Mouse (Mus musculus) B cell, adult (primary cell): ENCODE measurements around the gene Olfr1269. TPM values are rescaled to one million over a fixed set of nuclear protein-coding genes. Genes with fewer than 3 reads are reported as not detected.

Experiments used
- total RNA-seq: library from RNA; stranded (reverse); gene quantifications from 4 replicates; pipeline ENCODE4 v1.2.4, GENCODE M21; 2023; ENCODE audit not compliant: inconsistent age

Olfr1269 gene
- total RNA-seq: not detected in 4 replicates

GRCm38 (mm10) chr2:90121312-90121711, at the start of gene Olfr1269:
Gene Olfr1269, minus strand, starts transcription at chr2:90121412.

GRCm38 (mm10) chr2:90152991-90153390, 31.8 kb upstream of the Olfr1269 start, which contains the start of gene Olfr1270:
Gene Olfr1270, minus strand, starts transcription at chr2:90153091.

GRCm38 (mm10) chr2:90142196-90142595, 21.0 kb upstream of the Olfr1269 start, which contains the start of gene Olfr32:
Gene Olfr32, minus strand, starts transcription at chr2:90142296.

Other genes with a start within 250 kb of the Olfr1269 start
- gene Olfr1257, start 243.0 kb downstream of the Olfr1269 start, total RNA-seq: not detected in 4 replicates
- not detected in 4 replicates for gene Olfr1258, start 194.1 kb downstream of the Olfr1269 start, total RNA-seq
- gene Olfr1259, start 172.7 kb downstream of the Olfr1269 start, total RNA-seq: not detected in 4 replicates
- gene Olfr1260, start 147.1 kb downstream of the Olfr1269 start, total RNA-seq: not detected in 4 replicates
- gene Olfr1261, start 130.2 kb downstream of the Olfr1269 start, total RNA-seq: not detected in 4 replicates
- gene Olfr1262, start 121.3 kb downstream of the Olfr1269 start, total RNA-seq: not detected in 4 replicates
- gene Olfr1263, start 109.3 kb downstream of the Olfr1269 start, total RNA-seq: not detected in 4 replicates
- gene Olfr1264, start 95.8 kb downstream of the Olfr1269 start, total RNA-seq: not detected in 4 replicates
- not detected in 4 replicates for gene Olfr1265, start 86.1 kb downstream of the Olfr1269 start, total RNA-seq
- gene Olfr140, start 57.8 kb downstream of the Olfr1269 start, total RNA-seq: not detected in 4 replicates
- gene Olfr32, start 20.9 kb upstream of the Olfr1269 start, total RNA-seq: not detected in 4 replicates
- gene Olfr1270, start 31.7 kb upstream of the Olfr1269 start, total RNA-seq: not detected in 4 replicates
- gene Olfr1506, start 103.1 kb upstream of the Olfr1269 start, total RNA-seq: 0.26 to 0.27 TPM in 2 of 4 replicates, not detected in the others
- not detected in 4 replicates for gene Olfr142, start 136.2 kb upstream of the Olfr1269 start, total RNA-seq
- gene Olfr1271, start 149.6 kb upstream of the Olfr1269 start, total RNA-seq: not detected in 4 replicates
- gene Olfr1272, start 171.4 kb upstream of the Olfr1269 start, total RNA-seq: not detected in 4 replicates
- gene Gm13769, start 200.8 kb upstream of the Olfr1269 start, total RNA-seq: 0.45 to 0.51 TPM in 2 of 4 replicates, not detected in the others